Mouse (Mus musculus) frontal cortex, postnatal 14 days (tissue): ENCODE results near the gene Slc31a1.
A peak's percentile ranks its signal among the peaks of the same experiment; 100 is the strongest.

Experiments
- DNase-seq, 2 experiments: peaks; one replicate each; pipeline ENCODE4 v3.0.0; 2022; ENCODE audit warnings: low spot score in 2 of 2

Gene Slc31a1

GRCm38 (mm10) chr4:62360088-62360804 lies at the start of gene Slc31a1, which contains the start of gene Fkbp15:
Gene Slc31a1 (plus strand): TSS chr4:62360727.
Gene Fkbp15 (minus strand): TSS chr4:62360548.
- DNase-seq, result peak; percentile 96 to 97

- no peak for DNase-seq
Observed at GRCm38 (mm10) chr4:62312821-62313220, 47.7 kb upstream of the Slc31a1 start.

GRCm38 (mm10) chr4:62313641-62314211 lies 46.8 kb upstream of the Slc31a1 start:
- DNase-seq, result no peak

GRCm38 (mm10) chr4:62314516-62314915 lies 46.0 kb upstream of the Slc31a1 start:
- DNase-seq, result no peak

GRCm38 (mm10) chr4:62316456-62316855 lies 44.1 kb upstream of the Slc31a1 start:
- DNase-seq, result no peak

GRCm38 (mm10) chr4:62318294-62318693 lies 42.2 kb upstream of the Slc31a1 start:
- no peak for DNase-seq

- DNase-seq, result no peak
Observed at GRCm38 (mm10) chr4:62322684-62323083, 37.8 kb upstream of the Slc31a1 start.

GRCm38 (mm10) chr4:62326111-62326510 lies 34.4 kb upstream of the Slc31a1 start:
- DNase-seq, result no peak

- DNase-seq, result no peak
Observed at GRCm38 (mm10) chr4:62328941-62329660, 31.4 kb upstream of the Slc31a1 start.

- DNase-seq, result no peak
Observed at GRCm38 (mm10) chr4:62331977-62332376, 28.6 kb upstream of the Slc31a1 start.

GRCm38 (mm10) chr4:62338536-62338935 lies 22.0 kb upstream of the Slc31a1 start:
- no peak for DNase-seq

GRCm38 (mm10) chr4:62344000-62344399 lies 16.5 kb upstream of the Slc31a1 start:
- no peak for DNase-seq

- DNase-seq, result no peak
Observed at GRCm38 (mm10) chr4:62345827-62346226, 14.7 kb upstream of the Slc31a1 start.

- DNase-seq, result no peak
Observed at GRCm38 (mm10) chr4:62347605-62348328, 12.8 kb upstream of the Slc31a1 start.

GRCm38 (mm10) chr4:62348329-62348705 lies 12.2 kb upstream of the Slc31a1 start:
- DNase-seq, result no peak

- no peak for DNase-seq
Observed at GRCm38 (mm10) chr4:62349371-62349770, 11.2 kb upstream of the Slc31a1 start.

- DNase-seq, result no peak
Observed at GRCm38 (mm10) chr4:62357631-62358148, 2.8 kb upstream of the Slc31a1 start.

GRCm38 (mm10) chr4:62359256-62359775 lies 1.2 kb upstream of the Slc31a1 start:
- no peak for DNase-seq

- no peak for DNase-seq
Observed at GRCm38 (mm10) chr4:62360805-62361455, 403 bp downstream of the Slc31a1 start.

GRCm38 (mm10) chr4:62361571-62361970 lies 1.0 kb downstream of the Slc31a1 start:
- no peak for DNase-seq

GRCm38 (mm10) chr4:62361997-62362396 lies 1.5 kb downstream of the Slc31a1 start:
- no peak for DNase-seq
